In genomic region chr7:31126851-31127724, GRCm38 (mm10) we compare ENCODE assay signal across 7 mouse cellular contexts. TPM values are rescaled to one million over a fixed set of nuclear protein-coding genes. Genes with fewer than 3 reads are reported as not detected.
A peak's percentile ranks its signal among the peaks of the same experiment; 100 is the strongest.
DNase-seq lines count a peak whose midpoint lies in the region; ATAC-seq and TF ChIP-seq lines count a peak whose summit lies in the region.

Scn1b (minus strand) TSS chr7:31127003.

- H3K4me2 ChIP-seq in forebrain, embryonic 11.5 days (ENCODE audit: low read depth, low read length, severe bottlenecking): peak within 1 kb of the TSS; percentile 81

- no peak within 1 kb of the TSS for H3K27ac ChIP-seq in ES-E14 (ENCODE audit: insufficient read depth, low read depth, low read length, poor library complexity, severe bottlenecking)
- no peak within 1 kb of the TSS for H3K27ac ChIP-seq in forebrain, embryonic 11.5 days (ENCODE audit: low read depth, low read length)

- H3K36me3 ChIP-seq in ES-E14 (ENCODE audit: control insufficient read depth, insufficient read depth, low read length, poor library complexity, severe bottlenecking): peaks cover 15% of the 10 kb centered on the region
- H3K36me3 ChIP-seq in forebrain, embryonic 11.5 days (ENCODE audit: control insufficient read depth, insufficient read depth, low read length): peaks cover 21% of the 10 kb centered on the region

- peaks cover 34% of the 10 kb centered on the region for H3K27me3 ChIP-seq in forebrain, embryonic 11.5 days (ENCODE audit: control insufficient read depth, insufficient read depth, low read length)

- 1% methylated on average over 52 of the region's 60 CpGs for WGBS in forebrain, embryonic 11.5 days

- no peaks in the 10 kb centered on the region for H3K9me3 ChIP-seq in ES-E14 (ENCODE audit: control insufficient read depth, insufficient read depth, low read depth, low read length)
- H3K9me3 ChIP-seq in forebrain, embryonic 11.5 days (ENCODE audit: control insufficient read depth, low read length): no peaks in the 10 kb centered on the region

- no peak for DNase-seq in ES-E14 (ENCODE audit: low read depth, low spot score)
- DNase-seq in adrenal gland, postnatal 25 days: peak; percentile 84
- no peak for DNase-seq in forebrain, embryonic 11.5 days (ENCODE audit: low spot score)
- DNase-seq in heart, postnatal 10 days: peak in 1 of 2 experiments; percentile 67
- peak in 1 of 2 experiments; percentile 57 for DNase-seq in layer of hippocampus, postnatal 14 days (ENCODE audit: low spot score in 2 of 2)
- DNase-seq in lung, postnatal 4 days: peak; percentile 43 to 59
- DNase-seq in right cerebral cortex, postnatal 36 days (ENCODE audit: low spot score in 2 of 2): peak; percentile 65 to 75

- intact Hi-C loops in heart, postnatal 10 days (cut with DNase I): loop anchor here (2.0 kb wide), 2 partner anchors 14 to 22 kb away; no protein-coding TSS in a partner anchor

- peak within 1 kb of the TSS; percentile 79 for H3K9ac ChIP-seq in ES-E14 (ENCODE audit: insufficient read depth, low read depth, low read length, poor library complexity, severe bottlenecking)
- peak within 1 kb of the TSS; percentile 43 for H3K9ac ChIP-seq in forebrain, embryonic 11.5 days (ENCODE audit: low read length)

- H3K4me1 ChIP-seq in ES-E14 (ENCODE audit: control insufficient read depth in 2 of 2, insufficient read depth in 2 of 2, low read length in 2 of 2, poor library complexity in 1 of 2): peaks cover 0 to 5% of the 10 kb centered on the region in 2 experiments; a peak in 1 of 4 replicates
- peaks cover 6% of the 10 kb centered on the region for H3K4me1 ChIP-seq in forebrain, embryonic 11.5 days (replicated peaks; ENCODE audit: control insufficient read depth, insufficient read depth, low read length)

- in situ Hi-C loops in ES-E14 (cut with MboI; ENCODE audit: low sequenced_read_pairs in 2 of 2, unreplicated experiment in 2 of 2): no loop called here

- peak within 1 kb of the TSS; percentile 75 to 90 for H3K4me3 ChIP-seq in ES-E14 (ENCODE audit: insufficient read depth in 1 of 2, low read depth in 1 of 2, low read length in 2 of 2, poor library complexity in 1 of 2, severe bottlenecking in 1 of 2)
- H3K4me3 ChIP-seq in forebrain, embryonic 11.5 days (ENCODE audit: low read depth, low read length): peak within 1 kb of the TSS; percentile 44

- ATAC-seq in forebrain, embryonic 11.5 days (replicated peaks; ENCODE audit: low FRiP score): 0 out of 2 replicates have a peak, but pooled peaks have one; percentile 29

TF ChIP-seq in ES-E14, 5 proteins besides CTCF, POLR2A, EP300 and RAD21:
- TF ChIP-seq CHD2 (IDR thresholded peaks at IDR 0.05; ENCODE audit: low read depth, low read length) (no peak), MAFK (IDR thresholded peaks at IDR 0.05; ENCODE audit: insufficient read depth, low read depth, low read length) (no peak), ZNF384 (IDR thresholded peaks at IDR 0.05; ENCODE audit: low read depth, low read length) (no peak), ZC3H11A (IDR thresholded peaks at IDR 0.05; ENCODE audit: borderline replicate concordance, low read depth, low read length) (no peak), HCFC1 (IDR thresholded peaks at IDR 0.05; ENCODE audit: borderline replicate concordance, insufficient read depth, low read length) (no peak)

RNA-seq across cellular contexts. Expression of gene Scn1b, which starts in this region (rescaled TPM):
- 16.3 and 17.3 TPM in 2 replicates for total RNA-seq in ES-E14 (2012; rRNA removed)
- total RNA-seq in adrenal gland, postnatal 25 days (2021): 10.1 and 11.3 TPM in 2 replicates
- 0.84 and 1.2 TPM in 2 replicates for polyA plus RNA-seq in forebrain, embryonic 11.5 days (2014; fragmentation: Nextera tagmentation; extraction: Ambion mirVana)
- 10 to 100 TPM; 13.2 to 13.9 TPM for total RNA-seq in heart, postnatal 10 days (2021)
- total RNA-seq in layer of hippocampus, postnatal 14 days (2021): 100 to 1,000 TPM; 430 to 445 TPM

Comparison
In these comparisons a context has a peak if more than half of its experiments do, and no peak if none do; other contexts are left out.
1. RNA of gene Scn1b (total RNA-seq): 430 to 445 TPM in layer of hippocampus, postnatal 14 days; 16.3 to 17.3 TPM in ES-E14, 13.2 to 13.9 TPM in heart, postnatal 10 days and 10.1 to 11.3 TPM in adrenal gland, postnatal 25 days; every median in the first group is over 10 times any median in the second.
2. DNase-seq: peak in adrenal gland, postnatal 25 days (single experiment), lung, postnatal 4 days (2 of 2) and right cerebral cortex, postnatal 36 days (2 of 2); none in ES-E14 (single experiment) and forebrain, embryonic 11.5 days (single experiment).